Mouse (Mus musculus): ENCODE data around the gene Nek7.

The Nek7 gene

GRCm38 (mm10) chr1:138607862-138608261 lies 12.1 kb downstream of the Nek7 start:
- no peak for DNase-seq

- DNase-seq, result no peak
Measured at GRCm38 (mm10) chr1:138606771-138607170, 13.2 kb downstream of the Nek7 start.

DNA sequence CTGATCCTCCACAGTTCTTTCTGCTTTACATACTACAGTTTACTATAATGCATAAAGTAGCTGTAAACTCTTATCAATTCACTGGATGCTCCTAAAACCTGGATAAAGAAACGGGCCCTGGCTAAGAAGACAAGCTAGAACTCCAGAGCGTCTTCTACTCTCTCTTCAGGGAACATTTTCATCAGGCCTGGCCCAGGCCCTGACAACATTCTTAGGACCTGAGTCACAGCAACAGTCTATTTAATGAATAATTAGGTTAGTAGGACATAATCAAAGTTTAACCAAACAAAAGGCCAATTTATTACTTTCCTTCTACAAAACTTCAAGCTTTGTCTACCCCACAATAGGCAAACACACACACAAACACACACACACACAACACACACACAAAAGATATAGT lies 15.2 kb downstream of the Nek7 start:
- peak; percentile 62 for DNase-seq

- peak; percentile 67 for DNase-seq
Measured at GRCm38 (mm10) chr1:138603974-138604373, 16.0 kb downstream of the Nek7 start.

GRCm38 (mm10) chr1:138598087-138598486 lies 21.9 kb downstream of the Nek7 start:
- DNase-seq, result no peak

DNA sequence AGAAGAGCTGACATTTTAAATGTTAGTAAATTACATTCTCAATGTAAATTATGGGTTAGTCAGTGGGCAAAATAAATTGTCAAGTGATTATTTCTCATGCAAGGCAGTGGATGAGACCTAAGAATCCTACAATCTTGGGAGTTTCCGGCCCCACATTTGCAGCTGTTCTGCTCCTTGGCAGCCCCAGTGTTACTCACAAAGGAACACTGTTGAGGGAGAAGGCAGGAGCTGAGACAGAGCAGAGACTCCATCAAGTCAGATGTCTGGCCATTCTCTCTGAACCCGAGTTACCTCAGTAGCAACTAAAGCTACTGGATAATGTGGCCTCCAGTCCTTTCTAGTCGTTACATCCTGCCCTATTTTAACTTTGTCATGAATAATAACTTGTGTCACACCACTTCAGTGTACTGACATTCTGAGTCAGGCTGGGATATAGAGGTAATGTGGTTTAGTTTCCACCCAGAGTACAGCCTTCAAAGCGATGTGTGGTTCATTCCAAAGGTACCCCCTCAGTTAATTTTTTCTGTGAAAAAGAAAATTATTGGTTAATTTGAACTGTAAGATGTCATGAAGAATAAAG lies 23.7 kb downstream of the Nek7 start:
- no peak for DNase-seq

DNA sequence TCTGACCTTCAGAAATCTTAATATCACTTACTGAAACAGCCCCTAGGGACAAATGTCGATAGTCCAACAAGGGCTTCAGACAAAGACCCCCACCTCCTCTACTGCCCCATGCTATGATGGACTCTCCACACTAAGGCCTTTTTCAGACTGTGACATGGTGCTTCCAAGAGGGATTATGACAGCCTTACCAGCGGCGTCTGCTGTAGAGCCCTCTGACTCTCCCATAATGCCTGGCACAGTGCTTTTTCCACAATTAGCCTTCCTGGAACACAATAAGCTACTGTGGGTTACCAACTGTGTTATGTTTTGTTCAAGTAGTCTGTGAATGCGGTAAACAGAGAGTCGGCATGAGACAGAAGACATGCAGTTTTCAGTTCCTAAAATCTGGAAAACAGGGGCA lies 25.0 kb downstream of the Nek7 start:
- no peak for DNase-seq

DNA sequence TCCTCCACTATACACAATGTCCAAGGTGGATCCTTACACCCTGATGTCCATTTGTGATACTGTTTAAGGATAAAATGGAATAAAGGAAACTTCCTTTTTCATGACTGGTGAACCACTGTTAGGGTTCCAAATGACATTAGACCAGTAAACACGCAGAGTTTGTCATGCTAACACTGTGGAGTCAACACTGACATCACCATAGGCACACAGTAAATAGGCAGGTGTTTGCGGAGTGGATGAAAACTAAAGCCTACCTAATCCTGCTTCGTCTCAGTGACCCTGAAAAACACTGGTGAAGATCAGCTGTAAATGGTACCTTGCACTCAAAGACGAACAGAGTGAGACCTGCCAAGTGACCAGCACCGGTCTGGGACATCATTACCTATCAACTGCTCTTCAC lies 26.0 kb downstream of the Nek7 start:
- DNase-seq, result no peak

DNA sequence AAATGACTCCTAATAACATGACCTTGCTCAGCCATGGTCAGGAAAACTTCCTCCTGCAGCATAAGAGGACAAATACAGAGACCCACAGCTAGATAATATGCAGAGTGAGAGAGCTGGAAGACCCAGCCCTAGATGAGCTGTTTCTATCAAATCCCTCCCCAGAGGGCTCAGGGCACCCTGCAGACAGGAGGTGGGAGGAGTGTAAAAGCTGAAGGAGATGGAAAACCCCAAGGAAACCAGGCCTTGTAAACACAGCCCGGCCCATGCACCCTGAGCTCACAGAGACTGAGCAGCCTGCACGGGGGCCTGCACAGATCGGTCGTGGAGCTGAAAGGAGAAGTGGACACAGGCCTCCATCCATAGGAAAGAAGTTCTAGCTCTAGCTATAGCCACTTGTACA lies 27.5 kb downstream of the Nek7 start:
- no peak for DNase-seq

- no peak for DNase-seq
Measured at GRCm38 (mm10) chr1:138590451-138591022, 29.4 kb downstream of the Nek7 start.

GRCm38 (mm10) chr1:138589126-138589525 lies 30.8 kb downstream of the Nek7 start:
- peak; percentile 34 for DNase-seq

- no peak for DNase-seq
Measured at GRCm38 (mm10) chr1:138587812-138588211, 32.1 kb downstream of the Nek7 start.

DNA sequence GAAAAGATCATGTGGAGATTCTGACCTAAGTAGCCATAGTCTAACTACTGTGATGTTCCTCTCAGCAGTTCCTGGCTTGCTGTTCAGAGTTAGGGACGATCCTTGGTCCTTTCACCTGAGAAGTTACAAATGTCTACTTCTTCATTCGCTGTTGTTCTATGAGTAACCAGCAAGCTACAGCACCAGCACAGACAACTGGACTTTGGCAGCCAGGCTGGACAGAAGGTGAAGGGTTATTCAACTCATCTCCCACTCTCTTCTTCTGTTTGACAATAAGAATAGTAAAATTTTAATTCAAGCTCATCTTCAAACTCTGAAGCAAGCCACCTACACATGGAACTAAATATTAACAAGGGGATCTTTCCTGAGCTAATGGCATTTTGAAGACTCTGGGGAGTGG lies 33.0 kb downstream of the Nek7 start:
- peak; percentile 66 for DNase-seq

DNA sequence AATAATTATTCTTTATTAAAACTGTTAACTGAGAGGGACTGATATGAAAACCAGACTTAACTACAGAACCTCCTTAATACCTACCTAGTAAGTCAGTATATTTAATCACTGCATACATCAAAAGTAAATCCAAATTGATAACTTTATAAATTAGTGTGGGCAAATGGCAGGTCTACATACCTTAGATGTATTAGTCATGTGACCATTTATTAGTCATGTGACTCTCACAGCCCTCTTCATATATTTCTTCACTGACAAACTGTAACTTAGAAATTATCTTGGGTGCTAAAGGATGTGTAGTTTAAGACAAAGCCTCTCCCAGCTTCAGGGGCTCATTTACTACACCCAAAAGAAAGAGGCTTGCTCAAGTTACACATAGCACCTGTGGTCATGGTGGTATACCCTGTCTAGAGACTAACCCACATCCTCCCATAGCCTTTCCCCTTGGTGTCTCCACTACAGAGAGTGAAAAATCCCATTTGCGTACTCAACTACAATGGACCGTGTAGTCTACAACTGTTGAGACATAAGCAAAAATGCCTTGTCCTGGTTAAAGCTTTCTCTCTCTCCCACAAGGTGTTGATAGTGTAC lies 35.4 kb downstream of the Nek7 start:
- no peak for DNase-seq

GRCm38 (mm10) chr1:138582225-138582624 lies 37.7 kb downstream of the Nek7 start:
- no peak for DNase-seq

DNA sequence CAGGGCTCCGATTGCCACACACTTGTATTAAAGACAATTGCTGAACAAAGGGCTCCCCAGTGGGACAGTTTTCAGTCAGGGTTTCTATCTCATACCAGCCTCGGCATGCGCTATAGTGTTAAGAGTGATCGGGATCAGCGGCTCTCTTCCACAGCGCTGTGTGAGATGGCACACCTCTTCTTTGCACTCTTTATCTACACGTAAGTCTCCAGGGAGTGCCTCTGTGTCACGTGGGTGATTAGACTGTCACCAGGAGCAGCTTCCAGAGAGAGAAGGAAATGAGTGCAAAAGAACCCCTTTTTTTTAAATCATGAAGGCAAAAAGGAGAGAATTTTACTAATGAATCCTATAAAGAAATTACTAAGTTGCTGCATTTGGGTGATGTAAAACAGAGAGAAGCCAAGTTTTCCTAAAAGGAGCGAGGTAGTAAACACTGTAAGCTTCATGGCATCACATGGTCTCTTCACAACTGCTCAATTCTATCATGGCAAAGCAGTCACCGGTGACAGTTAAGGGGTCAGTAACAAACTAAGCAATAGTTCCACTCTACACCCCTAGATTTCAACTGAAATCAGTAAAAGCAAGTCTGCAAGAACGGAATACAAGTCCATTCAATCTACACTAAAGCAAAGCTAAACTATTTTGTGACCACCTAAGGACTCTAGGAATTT lies 40.0 kb downstream of the Nek7 start:
- DNase-seq, result no peak

- DNase-seq, result no peak
Measured at GRCm38 (mm10) chr1:138579207-138579606, 40.7 kb downstream of the Nek7 start.

GRCm38 (mm10) chr1:138576803-138577202 lies 43.1 kb downstream of the Nek7 start:
- DNase-seq, result no peak

GRCm38 (mm10) chr1:138576066-138576697 lies 43.8 kb downstream of the Nek7 start:
- DNase-seq, result no peak

- DNase-seq, result no peak
Measured at GRCm38 (mm10) chr1:138575629-138576028, 44.3 kb downstream of the Nek7 start.

DNA sequence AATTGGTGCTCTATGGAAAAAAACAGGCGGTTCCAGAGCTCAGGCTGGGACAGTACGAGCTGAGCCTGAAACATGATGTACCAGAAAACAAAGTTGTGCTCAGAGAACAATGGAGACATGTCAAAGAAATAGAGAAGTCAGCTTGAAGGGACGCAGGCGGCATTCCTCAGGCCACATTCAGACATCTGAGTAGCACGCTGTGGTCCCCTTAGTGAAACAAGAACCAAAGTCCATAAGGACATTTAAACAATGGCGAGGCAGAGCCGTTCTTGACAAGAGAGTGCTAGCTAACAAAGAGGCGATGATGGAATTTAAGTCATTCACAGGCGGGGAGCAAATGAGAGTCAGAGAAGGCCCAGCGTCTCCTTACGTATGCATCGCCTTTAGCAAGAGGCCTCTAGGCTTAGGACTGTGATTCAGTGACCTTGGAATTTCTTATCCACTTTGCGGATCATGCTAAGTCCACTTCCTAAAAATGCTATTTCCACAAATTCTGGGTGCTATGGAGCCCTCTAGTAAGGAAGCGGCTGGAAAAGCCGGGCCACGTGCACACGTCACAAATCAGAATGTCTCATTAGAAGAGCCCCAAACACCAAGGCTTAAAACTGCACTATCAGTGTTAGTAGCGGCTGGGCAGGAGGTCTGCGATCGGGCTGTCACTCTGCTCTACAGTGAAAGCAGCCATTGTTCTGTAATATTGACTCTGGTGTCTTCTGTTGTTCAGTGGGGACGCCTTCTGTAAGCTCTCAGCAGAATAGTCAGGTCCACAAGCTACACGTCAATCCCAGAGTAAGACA lies 48.2 kb downstream of the Nek7 start:
- no peak for DNase-seq

- DNase-seq, result no peak
Measured at GRCm38 (mm10) chr1:138571038-138571441, 48.9 kb downstream of the Nek7 start.

All from kidney, adult 9 months (tissue).